Mouse (Mus musculus) hematopoietic stem cell, adult 5-6 weeks (primary cell): ENCODE results near the gene Chst11. TPM values are rescaled to one million over a fixed set of nuclear protein-coding genes. Genes with fewer than 3 reads are reported as not detected.
A peak's percentile ranks its signal among the peaks of the same experiment; 100 is the strongest.
"Not testable (repeated sequence)": the region's sequence is repeated elsewhere in the genome, so short reads cannot be mapped to it uniquely, and the experiment has no call there.

ENCODE experiments used
- ATAC-seq, 2 experiments: fragments of 125-278 bp in 1 of 2; replicated peaks in 1 of 2; 2 replicates each; pipeline ENCODE4 v1.8.0; 2016 to 2017; ENCODE audit warnings: inconsistent platforms in 2 of 2, mild to moderate bottlenecking in 2 of 2, moderate number of reproducible peaks in 2 of 2, low read depth in 1 of 2, moderate TSS enrichment in 1 of 2; ENCODE audit not compliant: low FRiP score in 2 of 2, poor library complexity in 2 of 2, severe bottlenecking in 2 of 2, insufficient read depth in 1 of 2, low TSS enrichment in 1 of 2
- total RNA-seq: library from RNA; stranded (forward); fragments of 172-1452, 232-1000 nt; gene quantifications from 2 replicates; pipeline ENCODE4 v1.2.3, GENCODE M21; 2017

Gene Chst11
- total RNA-seq, 1 experiment from 2014 or later: 27.1 TPM

DNA sequence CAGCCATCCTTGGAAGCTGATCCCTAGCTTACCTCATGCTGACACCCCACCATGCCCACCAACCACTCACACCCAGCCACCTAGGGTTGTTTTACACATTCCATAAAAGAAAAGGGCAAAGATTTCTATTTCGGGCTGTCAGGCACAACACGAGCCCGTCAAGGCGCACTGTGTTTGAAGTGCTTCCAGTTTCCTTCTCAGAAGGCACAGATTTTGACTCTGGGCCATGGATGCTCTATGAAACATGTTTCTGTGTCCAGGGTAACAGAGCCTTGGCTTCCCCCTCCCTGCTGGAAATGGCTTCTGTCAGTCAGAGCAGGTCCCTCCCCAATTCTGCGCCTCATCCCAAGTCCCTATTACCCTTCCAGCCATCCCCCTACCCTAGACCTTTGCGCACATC lies 125.7 kb downstream of the Chst11 start:
- ATAC-seq: no peak

DNA sequence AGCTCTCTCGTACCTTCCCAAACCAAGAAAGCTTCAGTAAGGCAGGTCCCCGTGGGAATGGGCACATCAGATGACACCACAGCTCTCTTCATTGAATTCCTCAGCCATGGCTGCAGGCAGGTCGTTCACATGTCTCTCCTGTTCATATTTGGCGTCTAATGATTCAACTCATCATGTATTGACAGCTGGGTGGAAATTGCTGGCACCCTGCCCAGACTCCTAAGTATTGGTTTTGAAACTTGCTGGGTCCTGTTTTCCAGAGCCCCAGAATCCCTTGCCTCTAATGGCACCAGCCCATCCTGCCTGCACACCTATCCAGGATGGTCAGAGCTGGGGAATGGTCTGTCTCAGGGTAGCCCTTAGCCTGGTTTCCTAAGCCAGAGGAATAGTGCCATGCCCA lies 127.0 kb downstream of the Chst11 start:
- ATAC-seq: no peak

DNA sequence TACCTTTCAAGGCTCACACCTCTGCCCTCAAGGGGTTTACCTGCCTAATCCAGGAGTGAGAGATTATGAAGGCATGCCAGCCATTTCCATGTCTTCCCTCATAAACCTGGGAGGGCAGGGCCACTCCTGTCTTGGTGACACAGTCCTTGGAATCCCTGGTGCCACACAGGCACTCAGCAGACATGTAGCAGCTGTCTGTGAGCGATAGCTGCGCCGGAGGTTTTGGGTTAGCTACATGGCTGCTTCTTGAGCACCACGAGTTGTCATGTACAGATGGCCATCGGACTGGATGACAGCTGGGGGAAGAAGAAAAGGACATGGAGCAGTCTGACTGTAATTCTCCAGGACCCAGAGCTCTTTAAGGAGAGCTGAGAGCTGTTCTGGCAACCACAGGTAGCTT lies 129.3 kb downstream of the Chst11 start:
- no peak for ATAC-seq

DNA sequence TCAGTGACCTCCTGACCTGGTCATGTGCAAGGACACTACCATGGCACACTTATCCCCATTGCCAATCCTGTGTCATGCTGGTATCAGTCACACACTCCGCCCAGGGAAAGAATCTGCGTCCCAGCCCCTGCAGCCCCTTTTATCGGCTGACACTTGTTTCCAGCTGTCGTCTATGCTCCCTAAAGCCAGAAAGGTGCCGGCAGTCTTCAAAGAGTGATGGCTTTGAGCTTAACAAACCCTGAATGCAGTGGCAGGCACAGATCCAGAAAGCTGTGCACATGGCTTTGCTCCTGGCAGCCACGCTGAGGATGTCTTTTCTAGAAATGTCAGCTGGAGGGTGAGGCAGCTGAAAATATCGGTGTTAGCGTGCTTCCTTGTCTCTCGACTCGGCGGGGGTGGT lies 131.6 kb downstream of the Chst11 start:
- ATAC-seq: no peak

DNA sequence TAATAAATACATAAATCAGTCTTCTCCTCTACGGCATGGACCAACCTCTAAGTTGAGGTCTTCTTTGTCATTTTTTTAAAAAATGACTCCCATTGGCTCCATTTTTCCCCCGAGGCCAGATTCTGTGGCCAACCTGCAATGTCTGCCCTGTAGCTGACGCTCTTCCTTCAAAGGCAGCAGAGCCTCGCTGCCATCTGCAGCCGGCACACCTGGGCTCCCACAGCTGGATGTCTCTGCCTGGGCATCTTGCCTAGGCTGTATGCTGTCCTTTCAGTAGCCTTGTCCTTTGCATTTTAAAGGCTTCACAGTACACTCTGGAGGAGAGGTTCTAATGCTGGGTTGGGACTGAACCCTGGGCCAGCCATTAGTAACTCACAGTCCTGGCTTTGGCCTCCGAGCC lies 132.6 kb downstream of the Chst11 start:
- no peak for ATAC-seq

DNA sequence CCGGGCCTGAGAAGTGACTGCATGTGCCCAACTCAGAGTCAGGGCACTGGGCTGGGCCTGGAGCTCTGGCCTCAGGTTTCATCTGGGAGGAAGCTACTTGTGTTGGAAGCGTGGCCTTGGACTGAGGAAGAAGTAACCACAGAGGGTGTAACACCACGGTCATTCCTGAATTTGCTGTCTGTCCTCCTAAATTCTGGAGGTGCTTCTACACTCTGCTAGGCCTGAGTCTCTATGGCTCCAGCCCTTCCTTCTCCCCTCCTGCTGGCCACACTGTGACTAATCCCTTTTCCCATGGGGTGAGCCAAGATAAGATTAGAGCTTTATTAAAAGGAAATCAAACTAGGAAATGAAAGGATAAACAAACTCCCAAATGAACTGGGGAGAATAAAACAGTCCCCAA lies 133.3 kb downstream of the Chst11 start:
- ATAC-seq: no peak

DNA sequence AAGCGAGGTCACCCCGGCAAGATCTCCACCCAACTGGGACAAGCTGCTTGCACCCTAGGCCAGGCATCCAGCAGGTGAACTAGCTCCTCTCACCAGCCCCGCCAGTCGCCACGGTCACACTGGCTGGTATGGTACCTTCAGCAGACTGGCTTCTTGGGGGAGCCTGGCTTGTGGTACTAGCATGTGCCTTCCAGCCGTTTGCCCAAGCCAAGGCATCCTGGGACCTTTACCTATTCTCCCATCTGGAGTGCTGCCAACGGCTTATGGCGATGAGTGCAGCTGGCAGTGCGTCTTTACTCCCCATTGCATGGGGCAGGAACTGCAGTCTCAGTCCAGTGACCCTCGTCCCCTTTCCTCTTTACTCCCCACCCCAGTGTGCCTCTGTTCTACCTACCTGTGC lies 133.7 kb downstream of the Chst11 start:
- ATAC-seq: no peak

DNA sequence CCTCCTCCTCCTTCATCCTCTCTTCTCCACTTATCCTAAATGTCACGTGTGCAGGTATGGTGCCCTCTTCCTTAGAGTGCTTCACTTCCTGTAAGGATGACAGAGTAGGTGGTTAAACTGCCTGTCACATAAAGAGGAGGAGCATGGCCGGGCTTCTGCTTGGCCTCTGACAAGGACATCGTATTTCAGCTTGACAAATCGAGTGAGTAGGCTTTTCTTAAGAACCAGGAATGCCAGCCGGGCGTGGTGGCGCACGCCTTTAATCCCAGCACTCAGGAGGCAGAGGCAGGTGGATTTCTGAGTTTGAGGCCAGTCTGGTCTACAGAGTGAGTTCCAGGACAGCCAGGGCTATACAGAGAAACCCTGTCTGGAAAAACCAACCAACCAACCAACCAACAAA lies 134.2 kb downstream of the Chst11 start:
- ATAC-seq: not testable (repeated sequence)

DNA sequence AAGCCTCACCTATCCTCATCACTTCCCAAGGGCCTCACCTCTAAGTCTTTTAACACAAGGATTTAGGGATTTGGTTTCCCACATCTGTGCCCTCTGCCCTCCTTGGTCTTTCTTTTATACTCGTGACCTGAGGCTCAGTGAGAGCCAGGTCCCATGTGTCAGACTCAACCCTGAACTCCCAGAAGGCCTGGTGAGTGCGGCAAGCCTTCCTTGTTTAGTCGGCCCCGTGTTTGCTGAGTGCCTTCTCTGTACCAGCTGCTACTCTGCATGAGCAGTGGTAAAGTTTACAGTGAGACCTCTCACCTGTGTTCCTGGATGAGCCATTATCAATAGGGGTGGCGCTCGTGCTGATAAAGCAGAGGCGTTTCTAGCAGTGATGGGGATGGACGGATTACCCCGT lies 134.6 kb downstream of the Chst11 start:
- no peak for ATAC-seq

DNA sequence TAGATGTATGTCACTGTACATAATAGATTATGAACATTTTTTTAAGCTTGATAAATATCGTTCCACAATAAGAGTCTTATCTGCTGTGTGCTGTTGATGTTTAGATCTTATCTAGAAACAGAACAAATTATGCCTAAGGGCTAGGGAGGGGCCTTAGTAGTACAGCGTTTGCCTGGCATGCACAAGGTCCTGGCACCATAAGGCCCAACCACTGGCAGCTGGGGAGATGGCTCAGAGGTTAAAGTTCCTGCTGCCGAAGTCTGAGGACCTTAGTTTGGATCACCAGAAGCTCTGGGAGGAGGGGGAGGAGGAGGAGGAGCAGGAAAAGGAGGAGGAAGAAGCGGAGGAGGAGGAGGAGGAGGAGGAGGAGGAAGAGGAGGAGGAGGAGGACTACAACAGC lies 135.6 kb downstream of the Chst11 start:
- no peak for ATAC-seq

DNA sequence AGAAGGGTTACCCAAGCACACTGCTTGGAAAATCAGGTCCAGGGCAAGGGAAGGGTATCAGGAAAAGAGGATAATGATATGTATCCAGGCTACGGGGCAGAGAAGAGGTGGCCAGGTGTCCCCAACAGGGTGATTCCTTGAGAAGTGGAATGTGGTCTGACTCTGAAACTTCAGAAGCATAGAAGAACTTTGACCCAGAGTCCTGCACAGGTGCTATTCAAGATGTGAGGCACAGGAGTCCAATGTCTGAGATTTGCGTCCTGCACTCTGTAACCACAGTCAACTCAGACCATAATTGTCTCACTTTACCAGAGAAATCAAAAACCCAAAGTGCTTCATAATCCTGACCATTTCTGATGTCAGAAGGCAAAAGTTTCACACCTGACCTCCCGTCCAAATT lies 139.3 kb downstream of the Chst11 start:
- no peak for ATAC-seq

DNA sequence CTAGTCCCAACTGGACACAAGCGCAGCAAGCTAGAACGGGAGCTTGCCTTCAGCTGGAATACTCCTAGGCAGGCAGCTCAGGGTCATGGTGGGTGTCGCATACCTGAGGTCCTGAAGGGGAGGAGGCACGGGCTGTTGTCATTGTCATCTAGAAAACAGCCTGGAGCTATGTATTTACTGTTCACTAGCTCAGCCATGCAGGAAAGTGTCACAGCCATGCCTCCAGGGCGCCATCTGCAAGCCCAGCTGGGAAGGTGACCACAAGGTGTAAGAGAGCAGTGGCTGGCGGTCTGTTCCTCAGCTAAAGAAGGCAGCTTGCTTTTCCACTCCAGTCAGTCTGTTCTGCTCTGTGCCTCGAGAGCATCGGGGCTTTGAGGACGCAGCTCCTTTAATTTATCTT lies 141.1 kb downstream of the Chst11 start:
- peak; percentile 56; a peak in 2 of 4 replicates for ATAC-seq

DNA sequence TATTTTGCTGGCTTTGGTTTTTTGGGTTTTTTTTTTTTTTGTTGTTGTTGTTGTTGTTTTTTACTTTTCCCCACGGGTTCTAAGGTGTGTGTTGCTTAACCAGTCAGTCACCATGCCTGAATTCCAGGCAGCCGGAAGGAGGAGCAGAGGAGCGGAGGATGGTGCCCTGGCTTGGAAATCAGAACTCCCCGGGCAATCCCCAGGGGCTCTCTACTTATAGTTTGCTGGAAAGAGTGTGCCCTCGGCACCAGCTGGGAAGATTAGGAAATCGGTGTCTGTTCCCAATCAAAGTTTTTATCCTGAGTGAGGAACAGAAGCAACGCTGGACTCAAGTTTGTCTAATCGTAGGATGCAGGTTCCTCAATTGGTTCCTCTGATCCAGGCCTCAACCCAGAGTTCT lies 143.1 kb downstream of the Chst11 start:
- no peak for ATAC-seq

DNA sequence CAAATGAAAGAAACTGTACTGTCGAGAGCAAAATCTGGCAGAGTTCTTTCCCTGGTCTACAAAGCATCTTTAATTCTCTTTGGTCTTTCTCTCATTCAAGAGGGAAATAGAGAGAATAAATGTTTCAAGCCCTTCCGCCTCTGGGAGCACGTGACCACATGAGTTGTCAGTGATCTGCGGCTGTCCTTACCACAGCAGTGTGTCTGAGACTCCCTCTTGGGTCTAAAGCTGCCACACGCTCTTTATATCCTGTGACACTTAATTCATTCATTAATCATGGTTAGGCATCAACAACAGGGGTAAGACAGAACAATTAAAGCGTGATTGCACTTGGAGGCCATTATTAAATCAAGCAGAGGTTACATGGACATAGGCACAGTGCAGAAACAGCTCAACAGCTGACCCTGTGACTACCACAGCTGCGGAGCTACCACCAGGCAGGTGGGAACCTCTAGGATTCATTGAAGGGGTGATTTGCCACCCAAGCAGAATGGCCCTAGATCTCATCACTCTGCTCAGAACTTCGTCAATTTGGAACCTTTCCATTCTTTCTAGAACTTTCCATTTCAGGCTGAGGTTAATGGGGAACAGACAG lies 144.4 kb downstream of the Chst11 start:
- 0 out of 4 replicates have a peak, but pooled peaks of 1 of the 2 experiments have one; percentile 33 for ATAC-seq

DNA sequence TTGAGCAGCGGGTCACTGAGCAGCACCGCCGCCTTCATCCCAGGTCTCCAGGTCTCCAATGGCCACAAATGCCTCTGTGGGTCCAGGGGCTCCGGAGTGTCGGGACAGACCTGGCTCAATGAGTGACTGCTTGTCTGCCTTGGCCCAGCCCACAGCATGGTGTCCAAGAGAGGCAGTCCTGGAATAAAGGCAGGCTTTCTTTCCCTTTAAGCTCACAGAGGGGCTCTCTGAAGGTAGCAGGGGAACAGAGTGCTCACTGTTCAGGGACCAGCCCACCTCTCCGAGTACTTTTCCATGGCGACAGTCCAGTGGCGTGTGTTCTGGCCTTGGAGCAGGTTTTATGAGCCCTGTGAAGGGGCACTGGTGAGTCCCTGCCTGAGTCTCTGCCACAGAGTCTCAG lies 145.3 kb downstream of the Chst11 start:
- no peak for ATAC-seq

DNA sequence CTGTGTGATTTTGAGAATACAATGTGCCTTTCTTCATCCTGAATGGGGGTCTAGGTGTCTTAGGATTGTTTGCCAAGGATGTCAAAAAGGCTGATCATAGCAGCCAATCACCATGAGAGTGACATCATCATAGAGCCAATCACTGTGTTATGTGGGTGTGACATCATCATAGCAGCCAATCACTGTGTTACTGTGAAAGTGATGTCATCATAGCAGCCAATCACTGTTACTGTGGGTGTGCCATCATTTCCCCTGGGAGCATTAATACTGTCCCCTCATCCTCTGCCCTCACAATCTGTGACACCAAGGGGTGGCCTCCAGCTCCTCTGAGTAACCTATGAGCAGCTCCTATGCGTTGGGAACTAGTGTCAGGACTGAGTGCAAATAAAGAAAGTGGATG lies 146.6 kb downstream of the Chst11 start:
- ATAC-seq: no peak

DNA sequence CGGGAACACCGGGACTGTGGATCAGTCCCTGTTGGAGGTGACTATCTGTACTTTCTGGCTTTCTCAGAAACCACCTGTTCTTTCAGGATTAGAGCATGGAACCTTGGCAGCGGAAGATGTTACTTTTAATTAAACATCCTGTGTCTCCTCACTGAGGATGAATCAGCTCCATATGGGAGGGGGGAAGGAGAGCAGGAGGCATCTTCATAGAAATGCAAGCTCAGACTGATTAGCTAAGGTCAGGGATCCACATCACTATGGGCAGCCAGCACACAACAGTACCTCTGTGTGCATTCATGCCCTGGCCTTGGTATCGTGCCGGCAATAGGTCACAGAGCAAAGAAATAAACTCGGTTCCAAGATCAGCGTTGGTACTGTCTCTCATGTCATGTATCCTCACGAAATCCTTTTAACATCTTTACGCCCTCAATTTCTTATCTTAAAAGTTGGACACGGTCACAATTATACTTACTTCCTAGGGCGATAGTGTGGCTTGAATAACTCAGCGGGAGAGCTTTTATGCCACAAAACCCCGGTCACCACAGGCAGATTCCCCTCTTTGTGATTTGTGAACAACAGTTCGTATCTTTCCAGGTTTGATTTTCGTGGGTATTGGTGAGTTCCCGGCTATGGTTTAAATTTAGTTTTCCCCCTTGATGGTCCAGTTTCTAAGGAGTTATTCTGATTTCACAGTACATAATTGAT lies 148.7 kb downstream of the Chst11 start:
- ATAC-seq: no peak

DNA sequence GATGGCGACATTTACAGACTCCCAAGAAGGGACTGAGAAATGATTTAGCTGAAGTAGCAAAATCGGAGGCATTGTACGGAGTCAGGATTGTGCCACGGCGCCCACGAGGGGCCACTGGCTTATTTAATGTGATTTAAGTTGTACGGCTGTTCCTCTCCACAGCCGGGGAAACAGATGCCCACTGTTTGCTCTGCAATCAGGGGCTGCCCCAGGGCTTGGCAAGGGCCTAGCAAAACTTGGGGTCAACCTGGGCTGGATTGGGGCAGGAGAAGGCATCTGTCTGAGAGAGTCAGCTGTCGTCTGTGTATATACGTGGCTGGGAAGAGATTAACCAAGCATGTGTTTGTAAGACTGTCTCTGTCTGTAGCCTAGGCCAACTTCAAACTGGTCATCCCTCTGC lies 149.6 kb downstream of the Chst11 start:
- no peak for ATAC-seq

DNA sequence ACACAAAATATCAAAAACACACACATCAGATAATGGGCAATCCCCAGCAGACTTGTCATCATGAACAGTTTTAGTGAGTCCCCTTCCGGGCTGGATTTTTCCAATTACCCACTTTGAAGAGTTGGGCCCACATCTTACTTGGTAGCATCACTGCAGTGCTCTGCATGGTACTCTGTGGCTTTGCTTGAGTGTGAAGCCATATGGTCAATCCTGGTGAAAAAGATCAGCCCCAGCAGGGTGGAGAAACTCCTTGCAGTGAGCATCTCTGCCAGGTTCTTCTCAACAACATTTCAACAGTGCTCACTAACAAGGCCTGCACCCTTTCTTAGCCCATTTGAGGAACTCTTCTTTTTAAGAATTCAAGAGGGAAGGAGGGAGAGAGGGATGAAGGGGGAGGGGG lies 150.7 kb downstream of the Chst11 start:
- no peak for ATAC-seq
